Mouse (Mus musculus): Measurements from ENCODE around the gene Csk.

The Csk gene

GRCm38 (mm10) chr9:57653283-57653682 is at the start of gene Csk:
TSS of gene Csk (minus strand) at chr9:57653631.
- in situ Hi-C loops (cut with MboI, MseI), result no loop called here

GRCm38 (mm10) chr9:57698466-57699150 is 45.2 kb upstream of the Csk start:
- in situ Hi-C loops (cut with MboI, MseI), result no loop called here

- in situ Hi-C loops (cut with MboI, MseI), result no loop called here
Observed at GRCm38 (mm10) chr9:57697380-57697779, 43.9 kb upstream of the Csk start.

- in situ Hi-C loops (cut with MboI, MseI), result no loop called here
Observed at GRCm38 (mm10) chr9:57696380-57697285, 43.2 kb upstream of the Csk start.

- in situ Hi-C loops (cut with MboI, MseI), result no loop called here
Observed at GRCm38 (mm10) chr9:57694108-57694507, 40.7 kb upstream of the Csk start.

GRCm38 (mm10) chr9:57688606-57689005 is 35.2 kb upstream of the Csk start:
- in situ Hi-C loops (cut with MboI, MseI), result no loop called here

- in situ Hi-C loops (cut with MboI, MseI), result no loop called here
Observed at GRCm38 (mm10) chr9:57688158-57688557, 34.7 kb upstream of the Csk start.

GRCm38 (mm10) chr9:57687751-57688150 is 34.3 kb upstream of the Csk start, which contains the start of gene Cyp1a1:
TSS of gene Cyp1a1 (plus strand) at chr9:57687928.
- in situ Hi-C loops (cut with MboI, MseI), result no loop called here

- in situ Hi-C loops (cut with MboI, MseI), result no loop called here
Observed at GRCm38 (mm10) chr9:57686011-57686410, 32.6 kb upstream of the Csk start.

GRCm38 (mm10) chr9:57683520-57683919 is 30.1 kb upstream of the Csk start, which contains the start of gene Cyp1a2:
TSS of gene Cyp1a2 (minus strand) at chr9:57683703.
- in situ Hi-C loops (cut with MboI, MseI), result loop anchor here (5.0 kb wide), 1 partner anchor 49 kb away; no protein-coding TSS in a partner anchor

- in situ Hi-C loops (cut with MboI, MseI), result loop anchor here (5.0 kb wide), 1 partner anchor 51 kb away; no protein-coding TSS in a partner anchor
Observed at GRCm38 (mm10) chr9:57681411-57681810, 28.0 kb upstream of the Csk start.

GRCm38 (mm10) chr9:57671500-57671899 is 18.1 kb upstream of the Csk start:
- in situ Hi-C loops (cut with MboI, MseI), result no loop called here

- in situ Hi-C loops (cut with MboI, MseI), result no loop called here
Observed at GRCm38 (mm10) chr9:57671037-57671436, 17.6 kb upstream of the Csk start.

GRCm38 (mm10) chr9:57669566-57669965 is 16.1 kb upstream of the Csk start:
- in situ Hi-C loops (cut with MboI, MseI), result no loop called here

GRCm38 (mm10) chr9:57668277-57668676 is 14.8 kb upstream of the Csk start:
- in situ Hi-C loops (cut with MboI, MseI), result no loop called here

GRCm38 (mm10) chr9:57667817-57668216 is 14.4 kb upstream of the Csk start:
- in situ Hi-C loops (cut with MboI, MseI), result no loop called here

GRCm38 (mm10) chr9:57667136-57667535 is 13.7 kb upstream of the Csk start:
- in situ Hi-C loops (cut with MboI, MseI), result no loop called here

GRCm38 (mm10) chr9:57666536-57666935 is 13.1 kb upstream of the Csk start:
- in situ Hi-C loops (cut with MboI, MseI), result no loop called here

GRCm38 (mm10) chr9:57664616-57665015 is 11.2 kb upstream of the Csk start:
- in situ Hi-C loops (cut with MboI, MseI), result no loop called here

- in situ Hi-C loops (cut with MboI, MseI), result no loop called here
Observed at GRCm38 (mm10) chr9:57661552-57661951, 8.1 kb upstream of the Csk start.

GRCm38 (mm10) chr9:57660501-57660900 is 7.1 kb upstream of the Csk start:
- in situ Hi-C loops (cut with MboI, MseI), result no loop called here

- in situ Hi-C loops (cut with MboI, MseI), result loop anchor here (5.0 kb wide), 2 partner anchors 37 to 93 kb away; partner anchors contain the start of gene Lman1l
Observed at GRCm38 (mm10) chr9:57659774-57660173, 6.3 kb upstream of the Csk start.
